Mouse (Mus musculus): ENCODE measurements around the gene Med20. TPM values are rescaled to one million over a fixed set of nuclear protein-coding genes. Genes with fewer than 3 reads are reported as not detected.

Med20 gene
- total RNA-seq, 2 experiments from 2014 or later: 16.0 to 16.2 TPM

Other genes starting within 250 kb of the Med20 start
- gene Mrps10, start 242.7 kb upstream of the Med20 start, total RNA-seq (2021): 10 to 100 TPM; 31.9 to 33.5 TPM
- gene Guca1b, start 226.2 kb upstream of the Med20 start, total RNA-seq (2021): under 1 TPM; 0.32 to 0.43 TPM
- under 1 TPM in 1 of 2 experiments, not detected in 1; 0.43 TPM for gene Guca1a, start 211.0 kb upstream of the Med20 start, total RNA-seq (2021)
- under 1 TPM; 0.49 to 0.59 TPM for gene AI661453, start 175.0 kb upstream of the Med20 start, total RNA-seq (2021)
- gene 1700001C19Rik, start 174.2 kb upstream of the Med20 start, total RNA-seq (2021): not detected
- gene Taf8, start 109.3 kb upstream of the Med20 start, total RNA-seq (2021): 10 to 100 TPM in 1 of 2 experiments, 1 to 10 TPM in 1; 9.6 to 10.0 TPM
- gene Ccnd3, start 106.5 kb upstream of the Med20 start, total RNA-seq (2021): 10 to 100 TPM; 31.4 to 44.8 TPM
- gene Bysl, start 90 bp upstream of the Med20 start, total RNA-seq (2021): 10 to 100 TPM; 12.1 to 13.8 TPM
- gene Gm20517, start within 50 bp of the Med20 start, total RNA-seq (2021): 1 to 10 TPM; 2.3 to 2.5 TPM
- gene Usp49, start 19.1 kb downstream of the Med20 start, total RNA-seq (2021): 1 to 10 TPM; 2.2 to 2.8 TPM
- gene Tomm6, start 76.8 kb downstream of the Med20 start, total RNA-seq (2021): 100 to 1,000 TPM; 120 to 121 TPM
- gene Frs3, start 77.4 kb downstream of the Med20 start, total RNA-seq (2021): 1 to 10 TPM; 3.9 to 4.0 TPM
- gene Gm21981, start 82.9 kb downstream of the Med20 start, total RNA-seq (2021): under 1 TPM; 0.61 to 0.70 TPM
- gene Prickle4, start 83.2 kb downstream of the Med20 start, total RNA-seq (2021): 1 to 10 TPM; 1.3 to 2.6 TPM
- not detected for gene Pgc, start 115.3 kb downstream of the Med20 start, total RNA-seq (2021)
- 10 to 100 TPM; 65.8 to 67.7 TPM for gene Tfeb, start 125.4 kb downstream of the Med20 start, total RNA-seq (2021)
- gene Mdfi, start 223.1 kb downstream of the Med20 start, total RNA-seq (2021): 1 to 10 TPM; 1.0 to 1.1 TPM

Data from gastrocnemius, postnatal 25 days (tissue).